In the genomic region with DNA sequence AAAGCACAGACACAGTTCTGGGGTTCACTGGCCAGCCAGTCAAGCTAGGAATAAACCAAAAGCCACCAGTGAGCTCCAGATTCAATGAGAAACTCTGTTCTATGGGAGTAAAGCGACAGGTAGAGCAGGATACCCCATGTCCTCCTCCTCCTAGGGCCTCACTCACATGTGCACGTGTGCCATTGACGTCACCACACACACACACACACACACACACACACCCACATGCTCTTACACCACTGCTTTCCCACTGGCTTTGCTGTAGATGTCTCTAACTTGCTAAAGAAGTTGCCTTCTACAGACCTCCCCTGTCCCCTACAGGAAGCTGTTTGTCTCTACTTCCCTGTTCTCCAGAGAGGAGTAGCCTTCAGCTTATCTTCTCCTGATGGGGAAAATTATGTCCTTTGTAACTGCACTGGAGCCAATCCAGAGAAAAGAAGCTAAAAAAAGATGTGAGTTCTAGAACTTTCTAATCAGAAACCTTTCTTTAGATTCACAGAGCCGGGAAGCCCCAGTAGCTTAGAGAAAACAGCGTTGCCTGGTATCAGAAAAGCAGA, we compare ENCODE assay signal across 23 mouse cellular contexts. TPM values are rescaled to one million over a fixed set of nuclear protein-coding genes. Genes with fewer than 3 reads are reported as not detected.
DNase-seq lines count a peak whose midpoint lies in the region; ATAC-seq and TF ChIP-seq lines count a peak whose summit lies in the region.
"Had no signal": no experiment of that assay in that cellular context is flagged by ENCODE, and none has a peak within 500 bp of the region (broad histone marks: within the 10 kb centered on the region; RNA-seq: fewer than 3 reads in every experiment).

No protein-coding gene starts in this region.

- DNase-seq in heart, adult 11 months = peak; percentile 86
- no peak for DNase-seq in heart, adult 8-10 months (ENCODE audit: low spot score)
- peak; percentile 34 for DNase-seq in 416B (ENCODE audit: low read depth)
- no peak for DNase-seq in gastrocnemius, adult 18-20 months (ENCODE audit: low spot score)
- no peak for DNase-seq in retina, embryonic 14.5 days (ENCODE audit: low spot score)
- DNase-seq: cerebellum, adult 9-10 months; gastrocnemius, postnatal 25 days; kidney, adult 8-10 months; kidney, postnatal 25 days; layer of hippocampus, adult 9-11 months; lung, adult 18-20 months; lung, postnatal 14 days; right cerebral cortex, adult 18-20 months; thymus, postnatal 36 days had no signal

- ATAC-seq in liver, embryonic 15.5 days (ENCODE audit: insufficient read depth) = no peak

- no peak for TF ChIP-seq POLR2A in bone marrow macrophage, adult 2 months (IDR thresholded peaks at IDR 0.05; ENCODE audit: borderline replicate concordance, low read depth, low read length)

- no peaks in the 10 kb centered on the region for H3K27me3 ChIP-seq in liver, embryonic 15.5 days
- H3K27me3 ChIP-seq: embryonic facial prominence, embryonic 12.5 days; forebrain, embryonic 15.5 days had no signal

- H3K9me3 ChIP-seq in liver, embryonic 15.5 days (replicated peaks) = no peaks in the 10 kb centered on the region
- H3K9me3 ChIP-seq: embryonic facial prominence, embryonic 12.5 days; forebrain, embryonic 15.5 days; heart, embryonic 10.5 days; midbrain, embryonic 10.5 days had no signal

- H3K9ac ChIP-seq in liver, embryonic 15.5 days = no peak overlapping the region
- H3K9ac ChIP-seq: embryonic facial prominence, embryonic 12.5 days; forebrain, embryonic 15.5 days; hindbrain, embryonic 14.5 days had no signal

- H3K36me3 ChIP-seq in liver, embryonic 15.5 days (replicated peaks) = no peaks in the 10 kb centered on the region; the same call in 1 of the 2 replicates
- H3K36me3 ChIP-seq: embryonic facial prominence, embryonic 12.5 days; forebrain, embryonic 15.5 days; heart, embryonic 10.5 days had no signal

- H3K4me2 ChIP-seq in liver, embryonic 15.5 days = no peak overlapping the region
- H3K4me2 ChIP-seq: embryonic facial prominence, embryonic 12.5 days; forebrain, embryonic 15.5 days; hindbrain, embryonic 14.5 days had no signal

- no peak for TF ChIP-seq CTCF in bone marrow macrophage, adult 2 months (IDR thresholded peaks at IDR 0.05; ENCODE audit: low read depth, low read length)

- H3K4me3 ChIP-seq in bone marrow macrophage, adult 2 months (ENCODE audit: insufficient read depth, low read length) = no peak overlapping the region
- H3K4me3 ChIP-seq in liver, embryonic 15.5 days (replicated peaks) = no peak overlapping the region
- H3K4me3 ChIP-seq: embryonic facial prominence, embryonic 12.5 days; erythroblast, embryonic 14.5 days; forebrain, embryonic 15.5 days; heart, embryonic 10.5 days; midbrain, embryonic 10.5 days had no signal

- H3K27ac ChIP-seq in bone marrow macrophage, adult 2 months (ENCODE audit: insufficient read depth, low read depth, low read length) = peak overlapping the region; percentile 29; the same call in 1 of the 2 replicates
- 0 out of 2 replicates have a peak overlapping the region, but pooled peaks have one; percentile 19 for H3K27ac ChIP-seq in liver, embryonic 15.5 days (replicated peaks)
- H3K27ac ChIP-seq: embryonic facial prominence, embryonic 12.5 days; forebrain, embryonic 15.5 days; heart, embryonic 10.5 days; hindbrain, embryonic 14.5 days; midbrain, embryonic 10.5 days had no signal

- WGBS in liver, embryonic 15.5 days (ENCODE audit: insufficient replicate concordance) = 52% methylated on average over 5 of the region's 5 CpGs

- peaks cover 21% of the 10 kb centered on the region for H3K4me1 ChIP-seq in bone marrow macrophage, adult 2 months (ENCODE audit: control insufficient read depth, insufficient read depth, low read length)
- peaks cover 67% of the 10 kb centered on the region for H3K4me1 ChIP-seq in liver, embryonic 15.5 days (replicated peaks)
- H3K4me1 ChIP-seq: embryonic facial prominence, embryonic 12.5 days had no signal

RNA-seq across cellular contexts. Expression of a gene that starts 37.5 kb away (rescaled TPM):
- total RNA-seq in heart, adult 8-10 months (2022) = 1 to 10 TPM in 3 of 4 experiments, under 1 TPM in 1; 0.82 to 2.2 (median 1.9) TPM
- 1.9 and 4.6 TPM in 2 replicates for polyA plus RNA-seq in bone marrow macrophage, adult 2 months (2012; ENCODE audit: insufficient read depth, insufficient read length, missing spikeins)
- 12.4 and 14.0 TPM in 2 replicates for polyA plus RNA-seq in liver, embryonic 15.5 days (2015; fragmentation: Nextera tagmentation; extraction: Ambion mirVana)
- total RNA-seq in gastrocnemius, adult 18-20 months (2021) = under 1 TPM; 0.43 to 0.47 TPM
- total RNA-seq: monocyte, adult 5-6 weeks had no signal

RNA-seq across cellular contexts. Expression of a gene that starts 37.5 kb away (rescaled TPM):
- total RNA-seq in heart, adult 8-10 months (2022) = 1 to 10 TPM in 3 of 4 experiments, under 1 TPM in 1; 0.95 to 2.2 (median 2.1) TPM
- polyA plus RNA-seq in bone marrow macrophage, adult 2 months (2012; ENCODE audit: insufficient read depth, insufficient read length, missing spikeins) = 14.8 and 16.3 TPM in 2 replicates
- 60.8 and 65.2 TPM in 2 replicates for polyA plus RNA-seq in liver, embryonic 15.5 days (2015; fragmentation: Nextera tagmentation; extraction: Ambion mirVana)
- 1 to 10 TPM; 1.9 to 2.7 TPM for total RNA-seq in gastrocnemius, adult 18-20 months (2021)

Comparison
In these comparisons a context has a peak if more than half of its experiments do, and no peak if none do; other contexts are left out.
1. DNase-seq: peak in heart, adult 11 months (single experiment) and 416B (single experiment); none in heart, adult 8-10 months (single experiment), gastrocnemius, adult 18-20 months (single experiment) and retina, embryonic 14.5 days (single experiment).